Mouse (Mus musculus) A20 (cell line): ENCODE data around the gene Creb3l2.
"Not testable (repeated sequence)": the region's sequence is repeated elsewhere in the genome, so short reads cannot be mapped to it uniquely, and the experiment has no call there.

Experiments used
- DNase-seq: peaks from one replicate; pipeline ENCODE4 v3.0.0-alpha.2; 2011; ENCODE audit warnings: low read depth, low spot score

Creb3l2 gene

DNA sequence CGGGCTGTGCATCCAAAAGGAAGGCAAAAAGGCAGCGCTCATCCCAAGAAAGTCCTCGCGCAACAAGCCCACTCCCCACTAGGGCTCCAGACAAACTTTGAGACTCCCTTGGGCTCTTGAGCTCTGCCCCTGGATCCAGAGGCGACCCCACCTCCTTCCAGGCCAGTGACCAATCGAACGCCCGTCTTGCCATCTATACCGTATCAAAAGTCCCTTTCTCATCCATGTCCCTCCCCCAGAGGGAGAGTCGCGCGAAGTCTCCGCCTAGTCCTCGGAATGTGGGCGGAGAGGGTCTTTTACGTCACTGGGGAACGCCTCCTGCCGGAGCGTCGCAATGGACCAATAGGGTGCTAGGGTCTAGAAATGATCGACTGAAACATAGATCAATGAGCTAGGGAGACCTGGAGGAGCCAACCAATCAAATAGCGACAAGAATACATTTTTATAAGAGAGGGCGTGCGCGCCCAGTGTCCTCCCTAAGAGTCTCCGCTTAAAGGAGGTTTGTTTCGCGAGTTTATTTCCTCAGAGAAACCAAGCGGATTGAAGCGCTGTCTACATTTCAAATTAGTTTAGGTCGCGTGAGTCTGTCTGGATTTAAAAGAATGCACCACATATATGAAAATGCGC is at the start of gene Creb3l2:
TSS of gene Creb3l2 (minus strand) at position 106 of the 627 bp plus-strand sequence.
- DNase-seq = peak; percentile 98

DNA sequence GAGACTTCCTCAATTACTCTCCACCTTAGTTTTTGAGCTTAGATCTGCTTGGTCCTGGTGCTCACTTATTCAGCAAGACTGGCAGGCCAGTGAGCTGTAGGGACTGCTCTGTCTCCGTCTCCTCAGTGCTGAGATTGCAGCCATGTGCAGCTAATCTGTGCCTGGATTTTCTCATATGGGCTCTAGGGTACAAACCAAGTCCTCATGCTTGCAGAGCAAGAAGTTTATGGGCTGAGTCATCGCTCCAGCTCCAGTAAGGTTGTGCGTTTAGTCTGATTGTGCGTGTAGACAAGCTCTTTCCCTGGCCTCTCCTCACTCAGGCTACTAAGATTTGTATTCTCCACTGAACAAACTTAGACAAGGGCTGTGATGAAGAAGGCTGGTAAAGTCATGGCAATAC is 44.6 kb upstream of the Creb3l2 start:
- DNase-seq = no peak

- no peak for DNase-seq
Measured at GRCm38 (mm10) chr6:37484588-37485070, 42.7 kb upstream of the Creb3l2 start.

GRCm38 (mm10) chr6:37483262-37483661 is 41.3 kb upstream of the Creb3l2 start:
- DNase-seq = no peak

GRCm38 (mm10) chr6:37481147-37481546 is 39.2 kb upstream of the Creb3l2 start:
- no peak for DNase-seq

DNA sequence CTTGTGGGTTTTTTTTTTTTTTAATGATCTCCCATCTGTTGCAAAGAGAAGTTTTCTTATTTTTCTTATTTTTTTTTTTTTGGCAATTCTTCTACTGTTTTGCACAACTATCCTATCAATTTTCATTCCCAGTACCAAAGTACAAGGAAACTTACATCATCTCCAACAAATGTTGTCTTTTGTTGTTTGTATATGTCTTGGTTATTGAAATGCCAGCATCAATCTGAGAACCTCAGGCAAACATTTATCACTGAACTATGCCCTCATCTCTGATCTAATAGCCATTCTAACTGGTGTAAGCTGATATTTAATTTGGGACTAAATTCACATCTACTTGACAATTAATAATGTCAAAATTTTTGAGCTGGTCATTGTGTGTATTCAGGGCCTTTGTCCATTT is 38.1 kb upstream of the Creb3l2 start:
- DNase-seq = no peak

GRCm38 (mm10) chr6:37478481-37478880 is 36.5 kb upstream of the Creb3l2 start:
- DNase-seq = no peak

GRCm38 (mm10) chr6:37473674-37474342 is 31.9 kb upstream of the Creb3l2 start:
- peak; percentile 26 for DNase-seq

DNA sequence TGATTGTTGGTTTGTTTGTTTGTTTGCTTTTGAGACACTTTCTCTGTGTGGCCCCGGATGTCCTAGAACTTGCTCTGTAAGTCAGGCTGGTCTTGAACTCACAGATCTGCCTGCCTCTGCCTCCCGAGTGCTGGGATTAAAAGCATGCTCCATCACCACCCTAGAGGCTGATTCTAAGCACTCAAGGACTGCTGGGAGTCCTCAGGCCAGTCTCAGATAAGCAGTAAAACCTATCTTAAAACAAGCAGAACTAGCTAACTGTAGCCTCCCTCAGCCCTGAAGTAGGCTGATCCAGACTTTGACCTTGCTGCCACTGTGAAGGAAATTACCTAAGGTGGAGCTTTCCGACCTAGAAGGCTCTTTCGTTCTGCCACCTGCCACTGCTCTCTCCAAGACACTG is 28.3 kb upstream of the Creb3l2 start:
- no peak for DNase-seq

- no peak for DNase-seq
Measured at GRCm38 (mm10) chr6:37465847-37466246, 23.9 kb upstream of the Creb3l2 start.

GRCm38 (mm10) chr6:37465356-37465755 is 23.4 kb upstream of the Creb3l2 start:
- no peak for DNase-seq

GRCm38 (mm10) chr6:37464585-37464984 is 22.6 kb upstream of the Creb3l2 start:
- no peak for DNase-seq

GRCm38 (mm10) chr6:37463517-37464482 is 21.9 kb upstream of the Creb3l2 start:
- DNase-seq = not testable (repeated sequence)

DNA sequence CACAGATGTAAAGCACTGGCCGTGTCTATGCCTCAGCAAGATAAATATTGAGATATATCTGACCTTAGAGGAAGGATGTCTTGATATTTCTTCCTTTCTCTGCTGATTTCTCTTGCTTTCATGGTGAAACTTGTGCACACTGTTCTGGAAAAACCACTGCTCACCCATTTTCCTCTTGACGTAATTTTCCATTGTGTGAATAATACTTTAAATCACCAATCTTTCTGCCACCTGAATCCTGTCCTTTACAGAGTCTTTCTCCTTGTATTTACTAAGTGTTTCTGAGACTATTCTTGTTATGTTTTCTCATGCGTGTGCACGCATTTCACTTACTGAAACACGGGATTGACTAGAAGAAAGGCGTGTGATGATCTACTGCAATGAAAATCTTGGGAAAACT is 18.7 kb upstream of the Creb3l2 start:
- DNase-seq = no peak

- not testable (repeated sequence) for DNase-seq
Measured at GRCm38 (mm10) chr6:37459656-37460055, 17.7 kb upstream of the Creb3l2 start.

DNA sequence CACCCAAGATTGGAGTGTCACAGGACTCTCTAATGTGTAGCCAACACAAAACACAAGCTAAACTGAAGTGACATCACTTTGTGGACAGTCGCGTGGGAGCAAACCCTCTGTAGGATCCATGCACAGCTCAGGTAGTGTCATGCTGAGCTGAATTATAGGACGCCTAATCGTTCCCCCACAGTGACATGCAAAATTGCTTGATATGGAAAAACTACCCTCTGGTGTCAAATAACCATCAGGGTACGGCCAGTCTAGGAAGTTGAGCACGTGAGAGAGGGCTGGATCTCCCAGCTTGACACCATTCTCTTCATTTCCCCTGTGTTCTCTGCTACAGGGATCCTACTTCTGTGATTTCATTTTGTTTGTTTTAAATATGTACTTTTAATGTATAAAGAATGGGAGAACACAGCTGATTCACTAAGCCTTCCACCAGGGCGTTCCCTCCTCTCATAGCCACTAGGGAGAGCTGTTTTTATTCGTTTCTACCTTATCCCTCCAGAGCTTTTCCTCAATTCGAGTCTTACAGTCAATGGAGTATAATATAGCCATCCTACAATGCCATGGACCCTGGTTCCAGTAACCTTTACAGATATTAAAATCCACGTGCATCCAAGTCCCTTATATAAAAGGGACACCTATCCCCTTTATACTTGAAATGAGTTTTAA is 16.2 kb upstream of the Creb3l2 start:
- DNase-seq = no peak

- no peak for DNase-seq
Measured at GRCm38 (mm10) chr6:37455540-37455939, 13.6 kb upstream of the Creb3l2 start.

DNA sequence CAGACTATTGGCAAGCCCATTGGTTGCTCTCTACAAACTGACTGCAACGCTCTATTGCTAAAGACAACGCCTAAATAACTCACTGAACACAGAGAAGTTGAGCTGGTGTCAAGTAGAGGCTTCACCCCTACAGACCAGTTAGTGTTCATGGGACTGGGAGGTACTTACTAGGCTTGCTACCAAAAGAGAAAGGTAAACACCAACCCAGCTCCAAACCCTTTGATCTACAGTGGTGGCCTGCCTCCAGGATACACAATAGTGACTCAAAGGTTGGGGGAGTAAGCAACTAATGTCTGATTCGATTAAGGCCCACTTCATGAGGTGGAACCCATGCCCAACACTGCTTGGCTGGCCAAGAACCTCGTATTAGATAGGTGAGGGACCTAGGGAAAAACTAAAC is 11.1 kb upstream of the Creb3l2 start:
- DNase-seq = no peak

- DNase-seq = no peak
Measured at GRCm38 (mm10) chr6:37451664-37452063, 9.7 kb upstream of the Creb3l2 start.

- DNase-seq = peak; percentile 56
Measured at GRCm38 (mm10) chr6:37447704-37448466, 5.9 kb upstream of the Creb3l2 start.

- no peak for DNase-seq
Measured at GRCm38 (mm10) chr6:37442781-37443180, 835 bp upstream of the Creb3l2 start.
